Mouse (Mus musculus) erythroblast, adult 5-6 weeks (primary cell): ENCODE data around the gene Cst10. TPM values are rescaled to one million over a fixed set of nuclear protein-coding genes. Genes with fewer than 3 reads are reported as not detected.

ENCODE experiments used
- ATAC-seq: replicated peaks from 2 replicates; pipeline ENCODE4 v1.8.0; 2016; ENCODE audit warnings: moderate number of reproducible peaks, mild to moderate bottlenecking, moderate TSS enrichment, inconsistent platforms; ENCODE audit not compliant: poor library complexity, low FRiP score, severe bottlenecking
- total RNA-seq, 2 experiments: library from RNA; stranded (forward) in 1 of 2; stranded (reverse) in 1 of 2; fragments of 150-400 nt in 1 of 2; fragments of 200-764, 138-1000 nt in 1 of 2; gene quantifications; 2 replicates each; pipeline versions ENCODE4 v1.2.3 to v1.2.4; 2015 to 2017; ENCODE audit warnings: low replicate concordance in 2 of 2

Cst10 gene
- total RNA-seq (2015; ENCODE audit: low replicate concordance), result not detected in 2 replicates
- not detected in 2 replicates for total RNA-seq (2017; ENCODE audit: low replicate concordance)

DNA sequence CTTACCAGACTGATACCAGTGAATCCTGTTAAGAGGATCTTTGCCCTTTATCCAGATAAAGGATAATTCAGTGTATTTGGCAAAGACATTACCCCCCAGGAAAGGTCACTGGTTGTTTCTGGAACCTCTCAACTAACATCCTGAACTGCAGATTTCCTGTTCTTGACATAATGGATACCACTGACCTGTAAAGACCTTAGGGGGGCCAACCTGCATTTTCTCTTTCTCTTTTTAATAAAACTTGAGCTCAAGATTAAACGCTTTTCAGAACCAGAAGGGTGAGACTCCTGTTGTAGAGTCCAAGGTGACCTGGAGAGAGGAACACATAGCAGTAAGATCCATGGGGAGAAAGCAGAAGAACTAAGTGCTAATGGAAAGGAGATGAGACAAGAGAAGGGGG is at the start of gene Cst10:
TSS of gene Cst10 (plus strand) at position 301 of the 400 bp plus-strand sequence.
- ATAC-seq, result no peak

DNA sequence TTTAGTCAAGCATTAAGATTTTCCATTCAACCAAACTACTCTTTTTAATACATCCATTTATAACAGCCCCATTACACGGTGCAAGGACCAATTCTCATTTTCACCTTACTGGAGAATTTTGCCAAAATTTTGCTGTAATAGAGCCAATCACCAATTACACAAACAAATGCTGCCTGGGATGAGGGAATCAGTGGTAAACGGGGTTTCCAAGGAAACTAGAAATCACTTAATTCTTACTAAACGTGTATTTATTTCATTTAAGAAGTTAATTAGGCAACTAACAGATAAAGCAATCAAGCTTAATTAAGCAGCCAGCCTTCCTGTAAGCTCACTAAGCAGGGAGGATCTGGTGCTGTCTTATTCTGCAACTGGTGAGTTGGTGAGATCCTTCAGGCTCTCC is 11.9 kb upstream of the Cst10 start:
- ATAC-seq, result no peak

DNA sequence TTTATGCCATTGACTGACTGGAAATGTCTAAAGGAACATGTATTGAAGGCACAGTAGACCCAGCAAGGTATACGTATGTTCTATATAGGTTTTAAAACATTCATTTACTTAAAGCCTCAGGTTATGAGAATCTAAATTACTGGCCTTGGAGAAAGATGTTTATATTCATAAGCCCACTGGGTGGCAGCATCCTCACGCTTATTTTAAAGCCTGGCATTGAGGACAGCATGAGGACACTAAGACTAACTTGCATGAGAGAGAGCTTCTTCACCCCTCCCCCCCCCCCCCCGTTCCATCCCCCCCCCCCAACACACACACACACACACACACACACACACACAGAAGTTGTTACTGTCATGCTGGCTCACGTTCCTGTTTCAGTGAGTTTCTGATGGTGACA is 17.7 kb downstream of the Cst10 start:
- ATAC-seq, result no peak
